Mouse (Mus musculus) lung, adult 2 months (tissue): ENCODE measurements around the gene Prkce.

Experiments
- CTCF ChIP-seq: fragments of 200-500 bp; IDR thresholded peaks from 2 replicates; pipeline ENCODE4 v1.5.1; 2011; ENCODE audit warnings: mild to moderate bottlenecking, low read length, control low read depth; ENCODE audit not compliant: insufficient read depth
- POLR2A ChIP-seq: fragments of 200-500 bp; IDR thresholded peaks from 2 replicates; pipeline ENCODE4 v1.6.1; 2011; ENCODE audit warnings: low read depth, mild to moderate bottlenecking, control low read depth, low read length, borderline replicate concordance; ENCODE audit errors: extremely low read depth

GRCm38 (mm10) chr17:86497302-86497701 lies 329.7 kb downstream of the Prkce start:
- TF ChIP-seq POLR2A (no peak), CTCF (no peak)
